Mouse (Mus musculus) retina, adult 2 months (tissue): ENCODE results near the gene Grem2.

Experiments
- DNase-seq: peaks from one replicate; pipeline ENCODE4 v3.0.0-alpha.2; 2012; ENCODE audit warnings: low read depth, low spot score

Grem2 gene

DNA sequence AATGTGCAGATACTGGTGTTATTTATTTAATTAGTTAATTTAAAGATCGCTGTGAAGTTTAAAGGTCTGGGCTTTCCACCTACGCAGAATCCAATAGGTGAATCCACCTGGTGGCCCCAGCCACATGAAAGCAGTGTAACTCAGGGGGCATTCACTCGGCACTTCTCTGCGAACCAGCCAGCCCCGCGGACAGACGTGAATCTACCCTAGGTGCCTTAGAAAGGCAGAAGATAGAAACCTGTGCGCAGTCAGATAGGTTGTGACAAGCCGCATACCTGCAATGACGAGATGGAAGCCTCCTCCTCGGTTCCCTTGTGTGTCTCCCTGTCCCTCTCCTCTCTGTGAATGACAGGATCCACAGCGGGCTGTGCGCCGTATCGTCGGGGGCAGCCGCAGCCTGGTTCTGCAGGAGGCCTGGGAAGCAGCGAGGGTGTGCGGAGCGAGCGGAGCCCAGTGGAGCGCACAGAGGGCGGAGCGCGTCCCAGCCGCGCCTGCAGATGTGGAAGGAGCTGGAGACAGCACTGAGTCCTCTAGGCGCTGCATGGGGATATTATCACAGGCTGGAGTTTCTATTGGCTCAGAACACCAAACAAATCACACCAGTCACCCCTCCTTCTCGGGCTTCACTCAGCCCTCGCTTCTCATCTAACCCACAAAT is at the start of gene Grem2:
Grem2 (minus strand) TSS at position 522 of the 658 bp plus-strand sequence.
- DNase-seq = peak; percentile 11

DNA sequence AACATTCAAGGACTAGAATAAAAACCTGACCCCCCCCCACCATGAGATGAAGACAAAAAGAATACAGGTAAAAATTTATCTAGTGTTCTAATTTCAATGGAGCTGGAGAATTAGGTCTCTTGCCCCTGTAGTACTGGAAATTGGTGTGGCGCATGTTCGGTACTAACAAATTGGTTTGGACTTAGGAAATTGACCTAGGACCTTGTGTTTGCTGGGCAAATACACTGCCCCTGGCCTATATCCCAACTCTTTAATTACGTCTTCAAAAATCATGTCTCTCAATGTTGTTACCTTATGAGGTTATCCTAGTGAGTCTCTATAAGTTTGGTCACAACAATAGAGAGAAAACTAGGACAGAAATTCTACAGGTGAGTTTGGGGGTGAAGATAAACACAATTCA is 38.2 kb upstream of the Grem2 start:
- no peak for DNase-seq

DNA sequence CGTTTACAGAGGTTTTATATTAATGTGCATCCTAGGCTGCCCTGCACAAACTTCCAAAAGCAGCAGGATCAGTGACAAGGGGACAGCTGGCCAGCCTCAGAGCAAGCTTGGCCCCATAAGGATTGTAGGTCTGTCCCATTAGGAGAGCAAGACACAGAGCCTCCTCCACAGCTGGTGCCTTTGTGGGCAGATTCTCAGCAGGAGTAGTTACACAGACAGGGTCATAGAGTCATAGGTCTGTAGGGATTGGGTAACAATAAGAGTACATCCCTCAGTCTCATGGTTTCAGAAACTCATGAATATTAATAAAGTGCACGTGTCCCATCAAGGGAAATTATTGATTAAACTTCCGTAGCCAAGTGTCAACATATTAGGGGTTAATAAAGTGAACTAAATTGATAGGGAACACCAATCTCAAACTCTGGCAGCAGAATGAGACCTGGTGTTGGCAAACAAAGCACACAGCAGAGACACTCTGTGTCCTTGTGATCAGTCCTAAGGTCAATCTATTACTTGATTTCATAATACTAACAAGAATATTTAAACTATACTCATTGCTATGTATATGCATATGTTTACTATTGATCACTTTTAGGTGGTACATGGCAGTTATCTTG is 9.5 kb upstream of the Grem2 start:
- no peak for DNase-seq

DNA sequence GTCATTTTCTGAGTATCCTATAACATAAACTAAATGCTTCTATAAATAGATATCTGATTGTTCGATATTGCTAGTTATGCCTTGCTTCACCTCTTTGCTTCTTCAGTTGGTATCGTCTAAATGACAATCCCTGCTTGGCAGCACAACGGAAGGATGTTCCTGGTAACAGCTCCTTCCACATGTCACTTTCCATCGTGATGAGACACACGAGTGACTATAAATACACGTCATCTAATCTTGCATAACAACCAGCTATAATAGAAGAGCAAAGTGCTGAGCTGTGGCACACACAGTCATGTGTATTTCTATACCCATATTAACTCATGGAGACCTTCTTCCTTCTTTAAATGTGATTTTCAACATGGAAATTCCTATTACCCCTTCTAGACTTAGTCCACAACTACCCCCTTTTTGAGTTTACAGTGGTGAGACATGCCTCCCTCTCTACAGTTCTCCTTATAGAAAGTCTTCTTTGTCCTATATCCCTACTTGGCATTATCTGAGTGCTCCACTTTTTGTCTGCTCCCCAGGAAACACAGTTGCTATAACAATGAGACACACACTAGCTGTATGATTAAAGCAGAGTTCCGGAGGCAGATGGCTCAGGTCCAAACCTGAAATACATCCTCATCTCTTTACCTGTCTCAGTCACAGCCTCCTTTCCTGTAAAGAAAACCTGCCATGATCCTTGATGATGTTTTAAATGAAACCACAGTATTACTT is 8.0 kb upstream of the Grem2 start:
- no peak for DNase-seq

DNA sequence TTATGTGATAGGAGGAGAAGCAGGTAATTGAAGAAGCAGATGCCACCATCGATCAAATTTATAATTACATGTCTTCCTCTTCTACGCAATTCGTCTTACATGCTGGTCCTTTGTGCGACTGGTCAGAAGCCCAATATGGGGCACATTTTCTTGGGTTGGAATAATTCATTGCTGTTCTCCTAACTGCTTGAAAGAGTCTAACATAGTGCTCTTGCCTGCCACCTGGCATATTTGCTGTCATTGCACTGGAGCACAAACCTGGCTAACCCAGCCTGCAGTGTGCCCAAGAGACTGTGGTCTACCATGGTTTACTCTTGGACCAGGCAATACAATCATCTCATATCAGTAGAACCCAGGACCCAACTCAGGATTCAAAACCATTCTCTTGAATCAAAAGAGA is 2.7 kb downstream of the Grem2 start:
- DNase-seq = no peak

DNA sequence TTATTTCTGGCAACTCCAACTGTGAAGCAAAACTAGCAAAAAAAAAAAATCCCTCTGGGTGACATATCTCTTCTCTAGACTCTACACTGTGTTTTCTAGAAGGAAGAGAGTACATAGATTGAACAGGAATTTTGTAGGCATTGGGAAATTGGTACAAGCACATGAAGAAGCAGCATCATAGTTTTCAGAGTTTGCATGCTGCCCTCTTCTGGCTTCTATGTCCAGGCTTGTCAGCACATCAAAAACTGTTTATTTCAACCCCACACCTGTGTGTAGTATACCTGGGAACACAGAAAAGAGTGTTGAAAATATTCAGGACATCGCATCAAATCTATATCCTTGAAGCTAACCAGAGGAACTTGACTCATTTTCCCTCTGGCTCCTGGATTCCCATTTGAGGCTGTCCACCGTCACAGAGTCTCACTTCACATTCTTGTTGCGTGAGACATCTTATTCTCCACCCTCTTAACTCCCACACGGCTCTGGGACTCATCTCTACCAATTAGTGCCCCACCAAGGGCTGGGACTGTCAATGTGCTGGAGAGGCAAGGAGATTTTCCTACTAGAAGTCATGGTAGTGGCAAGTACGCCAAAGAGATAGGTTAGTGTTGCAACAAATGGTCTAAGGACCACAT is 3.3 kb downstream of the Grem2 start:
- DNase-seq = no peak

DNA sequence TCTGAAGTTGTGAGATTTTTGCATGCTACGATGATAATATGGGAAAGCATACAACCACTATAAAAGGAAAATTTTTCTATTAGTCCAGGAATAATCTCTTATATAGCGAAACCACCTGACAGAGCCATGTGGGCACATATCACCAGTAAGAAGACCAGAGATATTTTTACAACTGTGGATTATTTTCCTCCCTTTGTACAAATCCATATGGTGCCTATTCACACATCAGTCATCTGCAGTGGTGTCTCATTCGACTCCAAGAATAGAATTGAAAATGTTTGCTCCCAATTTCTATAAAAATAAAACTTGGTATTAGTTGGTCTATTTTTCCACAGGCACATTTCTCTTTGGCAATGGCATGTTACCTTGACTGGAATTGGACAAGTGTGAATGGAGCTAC is 11.8 kb downstream of the Grem2 start:
- no peak for DNase-seq

DNA sequence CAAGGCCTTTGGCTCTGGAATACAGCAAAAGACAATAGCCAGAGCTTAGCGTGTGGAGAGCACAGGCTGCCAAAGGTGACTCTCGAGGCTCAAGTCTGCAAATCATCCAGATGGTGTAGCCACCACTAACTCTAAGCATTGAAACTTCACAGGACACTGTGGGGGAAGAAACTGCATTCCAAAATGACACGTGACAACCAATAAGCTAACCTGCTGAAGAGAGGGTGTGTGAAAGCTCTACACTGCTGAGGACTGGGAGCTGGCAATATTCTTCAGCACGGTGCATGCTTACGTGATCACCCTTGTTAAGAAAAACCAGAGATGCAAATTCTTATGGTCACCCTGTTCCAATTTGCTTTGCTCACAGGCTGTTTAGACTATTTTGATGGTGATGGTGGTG is 13.4 kb downstream of the Grem2 start:
- DNase-seq = no peak

DNA sequence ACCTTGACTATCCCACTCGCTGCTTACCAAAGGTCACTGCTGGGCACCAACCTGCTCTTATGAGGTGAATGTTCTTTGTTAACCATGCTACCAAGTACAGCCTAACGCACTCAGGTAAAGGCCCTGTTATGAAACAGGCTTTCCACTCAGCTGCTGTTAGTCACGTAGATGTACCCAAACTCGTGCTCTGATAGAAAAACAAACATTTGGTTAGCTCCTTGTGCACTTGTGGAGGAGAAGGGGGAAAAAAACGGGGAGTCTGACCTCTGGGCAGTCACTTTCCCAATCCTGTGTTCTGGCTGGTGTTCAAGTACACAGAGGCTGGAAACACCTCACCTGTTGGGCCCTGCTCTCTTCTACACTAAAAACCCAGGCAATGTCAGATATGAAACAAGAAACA is 14.0 kb downstream of the Grem2 start:
- no peak for DNase-seq

DNA sequence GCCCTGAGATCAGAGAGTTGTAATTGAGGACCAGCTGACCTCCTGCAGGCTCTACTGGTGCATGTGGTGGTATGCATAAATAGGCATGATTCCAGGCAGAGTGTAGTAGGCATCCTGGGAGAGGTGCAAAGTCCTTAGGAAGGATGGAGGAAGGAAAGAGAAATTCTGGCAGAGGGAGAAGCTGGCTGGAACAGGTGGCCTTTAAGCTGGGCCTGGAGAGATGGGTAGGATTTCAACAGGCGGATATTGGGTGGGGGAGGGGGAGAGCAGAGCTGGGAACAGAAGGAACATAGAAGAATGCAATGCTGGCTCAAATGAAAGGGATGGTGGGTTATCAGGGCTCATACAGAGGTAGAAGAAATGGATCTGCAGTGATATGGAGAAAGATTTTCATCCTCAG is 18.9 kb downstream of the Grem2 start:
- no peak for DNase-seq

DNA sequence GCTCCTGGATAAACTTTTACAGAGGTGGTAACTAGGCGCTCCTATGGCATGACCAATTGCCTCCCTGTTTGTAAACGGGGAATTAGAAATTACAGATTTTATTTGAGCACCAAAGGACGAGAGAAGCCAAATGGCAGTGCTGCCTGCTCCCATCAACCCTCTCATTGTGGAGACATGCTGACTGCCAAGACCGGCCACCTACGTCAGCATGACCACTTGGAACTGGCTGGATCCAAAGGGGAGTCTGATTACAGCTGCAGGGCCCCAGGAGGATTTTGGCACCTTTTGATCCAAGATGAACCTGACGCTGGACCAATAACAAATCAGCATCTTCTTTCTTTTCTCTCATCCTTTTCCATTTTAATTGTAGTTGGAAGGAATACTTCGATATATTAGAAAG is 29.1 kb downstream of the Grem2 start:
- no peak for DNase-seq

DNA sequence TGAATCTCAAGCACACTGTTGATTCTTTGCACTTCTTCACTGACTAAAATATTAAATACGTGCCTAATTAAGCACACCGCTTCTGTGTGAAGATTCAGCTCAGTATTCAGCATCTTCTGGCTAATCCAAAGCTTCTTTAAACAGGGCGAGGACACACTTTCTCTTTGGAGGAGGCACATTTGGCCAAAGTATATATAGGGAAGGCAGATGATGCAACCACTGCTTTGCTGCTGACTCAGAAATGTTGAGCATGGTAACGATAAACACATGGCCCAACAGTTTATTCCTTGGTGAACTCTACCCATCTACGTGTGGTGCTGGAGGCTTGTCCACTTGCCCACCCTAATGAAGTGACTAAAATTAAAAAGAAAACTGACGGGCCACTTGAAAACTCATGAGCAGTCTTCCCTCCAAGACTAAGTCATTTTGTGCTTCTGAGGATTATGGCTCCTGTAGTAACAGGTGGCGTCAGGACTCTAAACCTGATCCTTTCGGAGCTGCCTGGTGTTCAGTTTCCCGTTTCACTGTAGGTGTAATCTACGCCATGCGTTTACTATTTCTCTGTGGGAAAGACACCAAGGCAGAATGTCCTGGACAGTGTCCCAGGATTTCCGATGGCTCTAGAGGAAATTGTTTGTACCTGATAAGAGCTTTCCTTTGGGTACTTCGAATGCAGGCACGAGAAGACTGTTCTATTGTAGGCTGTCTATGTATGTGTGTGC is 32.8 kb downstream of the Grem2 start:
- DNase-seq = no peak

DNA sequence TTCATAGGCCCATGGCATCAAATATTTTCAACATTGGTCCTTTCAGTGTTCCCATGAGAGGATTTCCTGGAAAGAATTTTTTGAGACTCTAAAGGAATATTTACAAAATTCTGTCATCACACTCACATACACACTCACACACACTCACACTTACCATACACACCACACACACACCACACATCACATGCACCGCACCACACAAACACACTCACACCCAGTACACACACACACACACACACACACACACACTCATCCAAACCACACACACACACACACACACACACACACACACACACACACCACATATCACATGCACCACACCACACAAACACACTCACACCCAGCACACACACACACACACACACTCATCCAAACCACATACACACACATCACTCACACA is 33.5 kb downstream of the Grem2 start:
- no peak for DNase-seq

DNA sequence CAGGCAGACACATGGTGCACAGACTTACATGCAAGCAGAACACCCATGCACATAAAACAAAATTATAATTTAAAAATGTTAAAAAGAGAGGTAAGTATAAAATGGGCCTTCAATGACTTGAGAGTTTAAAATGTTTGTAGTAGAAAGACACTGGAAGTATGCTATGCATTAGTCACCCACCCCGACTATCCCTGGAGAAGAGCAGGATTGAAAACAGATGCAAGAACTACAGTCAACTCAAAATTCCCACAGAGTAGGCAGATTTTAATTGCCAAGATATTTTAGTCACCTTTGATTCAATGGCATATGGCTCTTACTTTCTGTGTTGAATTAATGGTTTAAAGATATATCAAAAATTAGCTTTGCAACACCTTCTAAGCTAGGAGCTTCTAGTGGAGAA is 39.1 kb downstream of the Grem2 start:
- no peak for DNase-seq

DNA sequence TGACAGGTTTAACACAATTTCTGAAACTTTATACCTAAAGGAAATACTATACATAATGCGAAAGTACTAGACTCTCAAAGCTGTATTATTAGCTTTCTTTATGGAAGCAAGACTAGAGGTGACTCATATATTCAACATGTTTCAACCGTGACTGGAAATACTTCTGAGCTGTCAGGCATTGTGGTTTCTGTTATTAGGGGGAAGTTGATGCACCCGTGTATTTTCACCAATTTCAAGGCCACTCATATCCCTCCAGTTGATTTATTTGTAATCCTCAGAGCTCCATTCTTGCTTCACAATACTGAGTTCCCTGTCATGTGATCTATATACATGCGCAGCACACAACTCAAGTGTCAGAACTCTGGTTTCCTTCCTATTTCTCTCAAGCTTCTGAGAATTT is 46.4 kb downstream of the Grem2 start:
- DNase-seq = no peak

DNA sequence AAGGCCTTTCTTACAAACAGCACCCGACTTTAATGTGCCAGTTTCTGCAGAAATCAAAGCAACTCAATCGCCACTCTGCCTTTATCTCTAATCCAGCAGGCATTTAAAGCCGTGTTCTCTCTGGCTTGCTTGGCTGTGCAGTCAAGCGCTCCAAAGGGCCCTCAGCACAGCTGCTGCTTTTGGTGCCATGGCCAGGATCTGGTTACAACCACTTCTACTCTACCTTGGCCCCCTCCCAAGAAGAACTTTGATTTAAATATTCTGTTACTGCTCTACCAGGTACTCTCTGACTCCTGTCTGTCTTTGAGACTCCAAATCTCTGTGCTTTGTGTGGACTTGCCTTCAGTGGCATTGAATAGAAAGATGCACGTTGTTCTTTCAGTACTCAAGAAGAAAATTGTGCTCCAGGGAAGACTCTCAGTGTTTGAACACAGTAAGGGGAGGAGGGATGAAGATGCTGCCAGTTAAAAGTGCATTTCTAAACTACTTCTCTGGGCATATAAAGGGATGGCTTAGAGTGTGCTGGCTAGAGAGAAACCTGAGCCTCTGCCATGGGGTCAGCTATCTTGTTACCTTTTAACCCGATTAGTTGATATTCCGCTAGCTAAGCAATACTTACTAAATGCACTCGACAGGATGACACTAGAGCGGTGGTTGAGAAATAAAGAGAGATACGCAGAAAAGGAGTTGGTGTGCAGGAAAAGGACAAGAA is 61.1 kb downstream of the Grem2 start:
- no peak for DNase-seq

DNA sequence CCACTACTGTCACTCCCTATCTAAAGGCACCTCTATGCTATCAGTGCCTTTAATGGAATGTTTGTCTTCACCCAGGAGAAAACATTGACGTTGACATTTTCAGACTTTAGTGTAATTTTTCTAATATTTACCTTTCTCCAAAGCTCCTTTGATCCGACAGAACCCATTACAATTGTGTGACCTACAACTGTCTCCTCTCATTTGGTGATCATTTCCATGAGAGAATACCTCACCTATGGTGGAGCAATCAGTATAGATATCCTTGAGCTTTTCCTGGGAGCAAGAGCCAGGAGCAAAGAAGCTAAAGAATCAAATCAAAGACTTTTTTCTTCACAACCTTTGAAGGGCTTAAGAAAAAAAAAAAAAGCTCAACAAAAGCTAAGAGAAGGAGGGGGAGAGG is 65.4 kb downstream of the Grem2 start:
- DNase-seq = no peak

DNA sequence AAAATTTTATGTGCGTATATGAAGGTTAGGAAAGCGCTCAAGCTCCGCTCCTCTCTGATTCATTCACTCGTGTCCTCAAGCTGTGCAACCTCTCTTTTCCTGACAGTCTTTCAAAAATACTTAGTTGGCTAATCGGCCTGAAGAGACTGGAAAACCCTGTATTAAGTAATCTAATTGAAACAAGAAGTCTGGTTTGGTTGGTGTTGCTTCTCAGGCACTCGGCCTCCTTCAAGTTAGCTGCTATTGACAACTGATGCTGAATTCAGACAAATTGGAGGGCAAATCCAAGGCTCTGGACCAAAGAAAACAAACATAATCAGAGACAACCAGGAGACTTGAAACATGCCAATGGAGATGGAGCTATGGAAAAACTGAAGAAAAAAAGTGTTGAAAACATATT is 76.8 kb downstream of the Grem2 start:
- no peak for DNase-seq

DNA sequence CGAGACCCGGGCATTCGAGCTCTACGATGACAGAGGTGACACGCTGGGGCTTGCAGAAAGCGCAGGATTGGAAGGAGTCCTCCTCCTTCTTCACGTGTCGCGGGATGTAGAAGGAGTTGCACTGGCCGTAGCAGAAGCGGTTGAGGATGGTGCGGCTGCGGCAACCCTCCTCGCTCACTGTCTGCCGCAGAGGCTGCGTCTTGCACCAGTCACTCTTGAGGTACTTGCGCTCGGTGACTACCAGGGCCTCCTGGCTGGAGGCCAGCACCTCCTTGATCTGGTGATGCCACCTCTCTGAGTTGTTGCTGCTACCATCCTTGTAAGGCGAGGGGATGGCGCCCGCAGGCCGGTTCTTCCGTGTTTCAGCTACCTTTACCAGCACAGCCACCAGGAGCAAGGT is 84.8 kb downstream of the Grem2 start:
- no peak for DNase-seq

DNA sequence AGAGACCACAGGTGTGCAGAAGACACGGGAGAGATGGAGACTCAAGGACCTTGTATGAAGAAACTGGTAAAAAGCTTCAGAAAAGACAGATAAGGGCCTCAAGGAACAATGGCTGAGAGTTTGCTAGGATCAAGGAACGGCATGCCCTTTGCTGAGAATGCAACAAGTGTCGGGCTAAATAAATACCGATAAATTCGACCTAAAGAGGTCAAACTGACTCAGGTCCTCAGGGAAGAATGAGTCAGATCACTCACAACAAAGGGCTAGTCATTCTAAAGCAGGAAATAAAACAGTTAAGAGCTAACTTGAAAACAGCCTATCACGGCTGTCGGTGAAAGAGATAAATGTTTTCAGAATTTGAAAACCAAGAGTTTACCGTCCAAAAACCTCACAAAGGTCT is 95.1 kb downstream of the Grem2 start:
- DNase-seq = no peak

DNA sequence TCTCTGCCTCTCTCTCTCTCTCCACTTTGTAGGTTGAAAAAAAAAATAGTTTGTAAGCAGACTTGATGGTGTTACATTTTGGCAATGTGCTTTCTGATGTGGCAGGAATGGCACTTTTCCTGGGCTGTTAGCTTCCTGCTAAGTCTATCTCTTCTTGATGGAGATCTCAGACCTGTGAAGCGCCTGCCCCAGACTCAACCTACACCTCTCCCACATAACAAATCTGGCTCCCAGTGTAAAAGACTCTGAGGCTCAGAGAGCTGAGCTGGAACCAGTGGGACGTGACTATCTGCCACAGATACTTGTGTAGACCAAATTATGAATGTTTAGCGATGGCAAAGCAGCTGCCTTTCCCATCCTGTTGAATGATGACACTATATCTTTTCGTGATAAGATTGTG is 109.8 kb downstream of the Grem2 start:
- no peak for DNase-seq
